Mouse (Mus musculus): ENCODE measurements at regions not wholly inside any gene's neighbourhood (a gene's known extent, or its start where the extent isn't known, plus 50 kb on each side); places are given as distances from the start of the nearest gene placed in this dataset.
A peak's percentile ranks its signal among the peaks of the same experiment; 100 is the strongest.
"Not testable (repeated sequence)": the region's sequence is repeated elsewhere in the genome, so short reads cannot be mapped to it uniquely, and the experiment has no call there.

- H3K27me3 ChIP-seq (ENCODE audit: control insufficient read depth, insufficient read depth, low read length) = peaks cover 15% of the 10 kb centered on the region
- peak overlapping the region; percentile 42; the same call in 1 of the 2 replicates for H3K4me3 ChIP-seq (ENCODE audit: extremely low read depth, insufficient read depth, insufficient read length)
- DNase-seq (ENCODE audit: low read depth in 1 of 2, low spot score in 2 of 2) = no peak
- H3K4me1 ChIP-seq (ENCODE audit: control insufficient read depth, insufficient read depth, insufficient read length) = no peaks in the 10 kb centered on the region; the same call in 1 of the 2 replicates
- no peak for TF ChIP-seq CTCF (IDR thresholded peaks at IDR 0.05; ENCODE audit: extremely low read depth, insufficient read depth, insufficient read length, insufficient replicate concordance)
- no peak for TF ChIP-seq POLR2A (IDR thresholded peaks at IDR 0.05; ENCODE audit: low read depth, low read length)
- no peaks in the 10 kb centered on the region for H3K36me3 ChIP-seq (ENCODE audit: control insufficient read depth, insufficient read depth, low read length)
- 3% methylated on average over 82 of the region's 82 CpGs for WGBS
- H3K27ac ChIP-seq (ENCODE audit: insufficient read depth, low read length) = no peak overlapping the region
These were observed 177.1 kb upstream of the Gdi2 start for GRCm38 (mm10) chr13:3360503-3361490.

GRCm38 (mm10) chr13:3372701-3373100 lies 165.2 kb upstream of the Gdi2 start:
- DNase-seq (ENCODE audit: low read depth in 1 of 2, low spot score in 2 of 2) = peak in 1 of 2 experiments; percentile 18
- WGBS = 69% methylated on average over 6 of the region's 6 CpGs
- TF ChIP-seq POLR2A (IDR thresholded peaks at IDR 0.05; ENCODE audit: low read depth, low read length) = no peak
- TF ChIP-seq CTCF (IDR thresholded peaks at IDR 0.05; ENCODE audit: extremely low read depth, insufficient read depth, insufficient read length, insufficient replicate concordance) = no peak

GRCm38 (mm10) chr13:3373522-3374220 lies 164.2 kb upstream of the Gdi2 start:
- DNase-seq (ENCODE audit: low read depth in 1 of 2, low spot score in 2 of 2) = peak in 1 of 2 experiments; percentile 49

More at GRCm38 (mm10) chr13:3372701-3373100, 165.2 kb upstream of the Gdi2 start:
- Histone ChIP-seq H3K27ac (ENCODE audit: insufficient read depth, low read length) (no peak overlapping the region), H3K27me3 (ENCODE audit: control insufficient read depth, insufficient read depth, low read length) (no peaks in the 10 kb centered on the region), H3K36me3 (ENCODE audit: control insufficient read depth, insufficient read depth, low read length) (no peaks in the 10 kb centered on the region), H3K4me1 (ENCODE audit: control insufficient read depth, insufficient read depth, insufficient read length) (no peaks in the 10 kb centered on the region), H3K4me3 (ENCODE audit: extremely low read depth, insufficient read depth, insufficient read length) (no peak overlapping the region)

GRCm38 (mm10) chr13:3374796-3375195 lies 163.1 kb upstream of the Gdi2 start:
- TF ChIP-seq POLR2A (IDR thresholded peaks at IDR 0.05; ENCODE audit: low read depth, low read length) = no peak
- no peak for TF ChIP-seq CTCF (IDR thresholded peaks at IDR 0.05; ENCODE audit: extremely low read depth, insufficient read depth, insufficient read length, insufficient replicate concordance)
- no peak overlapping the region for H3K27ac ChIP-seq (ENCODE audit: insufficient read depth, low read length)
- DNase-seq (ENCODE audit: low read depth in 1 of 2, low spot score in 2 of 2) = peak in 1 of 2 experiments; percentile 5

More at GRCm38 (mm10) chr13:3373522-3374220, 164.2 kb upstream of the Gdi2 start:
- not testable (repeated sequence) for H3K27me3 ChIP-seq (ENCODE audit: control insufficient read depth, insufficient read depth, low read length); H3K36me3 ChIP-seq (ENCODE audit: control insufficient read depth, insufficient read depth, low read length); H3K27ac ChIP-seq (ENCODE audit: insufficient read depth, low read length); H3K4me1 ChIP-seq (ENCODE audit: control insufficient read depth, insufficient read depth, insufficient read length); H3K4me3 ChIP-seq (ENCODE audit: extremely low read depth, insufficient read depth, insufficient read length)
- WGBS = 48% methylated on average over 3 of the region's 3 CpGs

GRCm38 (mm10) chr13:3377801-3378200 lies 160.1 kb upstream of the Gdi2 start:
- H3K4me3 ChIP-seq (ENCODE audit: extremely low read depth, insufficient read depth, insufficient read length); H3K36me3 ChIP-seq (ENCODE audit: control insufficient read depth, insufficient read depth, low read length); H3K27ac ChIP-seq (ENCODE audit: insufficient read depth, low read length); H3K27me3 ChIP-seq (ENCODE audit: control insufficient read depth, insufficient read depth, low read length); DNase-seq (ENCODE audit: low read depth in 1 of 2, low spot score in 2 of 2); H3K4me1 ChIP-seq (ENCODE audit: control insufficient read depth, insufficient read depth, insufficient read length): not testable (repeated sequence)
- WGBS = 62% methylated on average over 3 of the region's 3 CpGs

More at GRCm38 (mm10) chr13:3374796-3375195, 163.1 kb upstream of the Gdi2 start:
- H3K4me3 ChIP-seq (ENCODE audit: extremely low read depth, insufficient read depth, insufficient read length) = no peak overlapping the region
- H3K4me1 ChIP-seq (ENCODE audit: control insufficient read depth, insufficient read depth, insufficient read length) = no peaks in the 10 kb centered on the region
- H3K36me3 ChIP-seq (ENCODE audit: control insufficient read depth, insufficient read depth, low read length) = no peaks in the 10 kb centered on the region
- 98% methylated on average over 7 of the region's 7 CpGs for WGBS
- H3K27me3 ChIP-seq (ENCODE audit: control insufficient read depth, insufficient read depth, low read length) = no peaks in the 10 kb centered on the region

- not testable (repeated sequence) for H3K27ac ChIP-seq (ENCODE audit: insufficient read depth, low read length); DNase-seq (ENCODE audit: low read depth in 1 of 2, low spot score in 2 of 2); H3K4me3 ChIP-seq (ENCODE audit: extremely low read depth, insufficient read depth, insufficient read length); H3K4me1 ChIP-seq (ENCODE audit: control insufficient read depth, insufficient read depth, insufficient read length); H3K27me3 ChIP-seq (ENCODE audit: control insufficient read depth, insufficient read depth, low read length); H3K36me3 ChIP-seq (ENCODE audit: control insufficient read depth, insufficient read depth, low read length)
- WGBS = 85% methylated on average over 2 of the region's 2 CpGs
These were observed 132.1 kb upstream of the Gdi2 start for GRCm38 (mm10) chr13:3405783-3406182.
